Mouse (Mus musculus): ENCODE measurements around the gene Agbl1.

Agbl1 gene

DNA sequence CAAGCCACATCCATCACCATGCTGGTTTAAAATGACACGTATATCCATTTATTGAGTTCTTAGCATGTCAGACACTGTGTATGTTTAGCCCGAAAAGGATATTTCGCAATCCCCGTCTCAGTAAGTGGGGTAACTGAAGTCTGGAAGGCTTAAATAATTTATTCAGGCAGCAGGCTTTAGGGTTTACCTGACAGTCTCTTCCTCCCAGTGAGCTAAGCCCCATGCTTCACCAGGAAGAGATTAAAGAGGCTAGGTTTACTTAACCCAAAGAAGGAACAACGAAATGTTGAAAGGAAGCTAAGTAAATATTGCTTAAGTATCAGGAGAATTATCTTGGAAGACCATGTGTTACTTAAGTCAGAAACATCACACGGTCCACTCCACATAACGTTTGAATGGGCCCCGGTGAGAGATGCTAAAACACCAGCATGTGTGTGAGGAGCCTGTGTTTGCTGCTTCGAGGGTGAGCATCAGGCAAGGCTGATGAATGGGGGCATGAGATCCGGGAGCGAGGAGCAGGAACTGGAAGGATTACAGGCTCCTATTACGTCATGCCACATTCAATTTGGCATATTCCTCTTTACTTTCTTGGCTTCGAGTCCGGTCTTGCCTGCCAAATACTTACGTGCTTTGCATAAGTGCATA lies 162.7 kb downstream of the Agbl1 start:
- DNase-seq = peak in 1 of 2 experiments; percentile 32

GRCm38 (mm10) chr7:76392941-76393817 lies 163.5 kb downstream of the Agbl1 start:
- DNase-seq = peak; percentile 49 to 76

GRCm38 (mm10) chr7:76407930-76408557 lies 178.4 kb downstream of the Agbl1 start:
- no peak for DNase-seq

DNA sequence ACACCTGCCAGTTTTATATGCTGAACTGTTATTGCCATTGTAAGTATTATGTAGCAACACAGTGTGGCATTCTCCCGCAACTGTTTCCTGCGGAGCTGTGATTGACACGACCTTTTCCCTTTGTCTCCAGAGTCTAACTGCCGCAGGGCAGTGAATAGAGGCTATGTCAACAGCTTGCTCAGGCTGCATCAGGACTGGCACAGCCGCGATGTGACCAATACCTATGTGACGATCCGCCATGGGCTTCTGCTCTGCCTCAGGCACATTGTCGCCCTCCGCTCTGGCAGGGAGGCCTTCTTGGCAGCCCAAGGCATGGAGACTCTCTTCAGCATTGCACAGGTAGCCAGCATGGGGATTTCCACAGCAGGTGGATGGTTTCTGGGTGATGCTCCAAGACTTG lies 179.3 kb downstream of the Agbl1 start:
- DNase-seq = no peak

- DNase-seq = no peak
Observed at GRCm38 (mm10) chr7:76410403-76411180, 180.9 kb downstream of the Agbl1 start.

- no peak for DNase-seq
Observed at GRCm38 (mm10) chr7:76411933-76412587, 182.4 kb downstream of the Agbl1 start.

DNA sequence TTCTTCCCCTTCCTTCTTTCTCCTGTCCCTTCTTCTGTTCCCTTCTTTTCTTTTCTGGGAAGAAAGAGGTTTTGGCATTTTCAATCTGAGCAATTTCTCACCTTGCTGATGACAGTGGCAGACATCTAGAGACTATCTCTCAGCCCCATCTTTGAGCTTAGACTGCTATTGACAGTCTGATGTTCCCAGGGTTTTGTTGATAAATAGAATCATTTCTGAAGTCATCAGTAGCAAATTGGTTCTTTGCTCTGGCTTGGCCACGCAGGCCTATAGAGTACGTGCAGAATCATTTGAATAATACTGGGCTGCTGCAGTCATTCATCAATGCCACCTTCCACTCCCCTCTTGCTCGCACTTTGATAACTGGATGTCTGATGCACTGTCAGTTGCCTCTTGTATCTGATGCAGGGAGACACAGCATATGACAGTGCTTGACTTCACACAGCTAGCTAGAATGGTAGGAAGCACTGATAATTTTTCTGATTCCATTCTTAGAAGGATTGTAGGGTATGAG lies 186.5 kb downstream of the Agbl1 start:
- DNase-seq = no peak

DNA sequence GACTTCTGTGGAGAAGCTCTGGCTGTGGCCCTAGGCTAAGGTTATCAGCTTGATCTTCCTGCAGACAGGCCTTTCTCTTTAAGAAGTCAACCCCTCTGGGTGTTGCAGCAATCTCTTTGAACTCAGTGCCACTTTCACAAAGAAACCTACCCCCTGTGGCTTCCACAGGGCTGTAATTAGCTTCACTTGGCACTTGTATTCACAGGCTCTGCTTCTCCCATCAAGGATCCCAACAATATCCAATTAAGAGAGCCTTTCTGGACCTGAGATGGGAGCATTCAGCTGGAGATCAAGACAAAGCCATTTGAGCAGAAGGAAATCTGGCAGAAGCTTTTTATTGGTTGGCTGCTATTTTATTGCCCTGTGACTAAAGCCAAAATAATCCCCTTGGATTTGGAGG lies 208.9 kb downstream of the Agbl1 start:
- no peak for DNase-seq

DNA sequence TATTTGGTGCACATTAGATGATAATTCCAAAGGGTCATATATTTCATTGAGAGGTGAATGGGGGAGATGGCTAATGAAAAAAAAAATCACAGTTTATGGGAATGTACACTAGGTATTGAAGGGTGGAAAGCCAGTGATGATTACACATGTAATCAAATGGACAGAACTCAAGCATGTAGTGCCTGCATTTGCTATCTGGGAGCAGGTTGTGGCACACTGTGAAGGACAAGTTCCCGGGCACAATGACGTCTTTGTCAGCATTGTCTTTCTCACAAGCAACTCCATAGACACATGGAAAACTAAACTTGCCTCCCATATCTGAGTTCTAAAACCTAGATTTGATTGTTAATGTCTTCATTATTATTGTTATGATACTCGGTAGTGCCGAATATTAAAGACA lies 209.3 kb downstream of the Agbl1 start:
- DNase-seq = no peak

- DNase-seq = no peak
Observed at GRCm38 (mm10) chr7:76462361-76463001, 232.8 kb downstream of the Agbl1 start.

DNA sequence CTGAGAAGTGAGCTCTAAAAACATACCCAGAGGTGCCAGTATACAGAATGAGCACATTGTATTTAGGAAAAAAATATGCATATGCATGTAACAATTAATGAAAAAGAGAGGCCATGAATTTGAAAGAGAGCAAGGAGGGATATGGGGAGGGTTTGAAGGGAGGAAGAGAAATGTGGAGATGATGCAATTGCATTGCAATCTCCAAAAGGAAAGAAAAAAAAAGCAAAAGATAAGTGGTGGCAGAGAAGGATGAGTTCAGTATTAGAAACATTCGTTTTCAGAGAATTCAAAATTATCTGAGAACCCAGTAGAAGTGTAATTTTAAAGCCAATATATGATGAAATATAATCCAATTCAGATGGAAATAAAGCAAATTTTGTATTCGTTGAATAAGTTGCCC lies 236.7 kb downstream of the Agbl1 start:
- no peak for DNase-seq

DNA sequence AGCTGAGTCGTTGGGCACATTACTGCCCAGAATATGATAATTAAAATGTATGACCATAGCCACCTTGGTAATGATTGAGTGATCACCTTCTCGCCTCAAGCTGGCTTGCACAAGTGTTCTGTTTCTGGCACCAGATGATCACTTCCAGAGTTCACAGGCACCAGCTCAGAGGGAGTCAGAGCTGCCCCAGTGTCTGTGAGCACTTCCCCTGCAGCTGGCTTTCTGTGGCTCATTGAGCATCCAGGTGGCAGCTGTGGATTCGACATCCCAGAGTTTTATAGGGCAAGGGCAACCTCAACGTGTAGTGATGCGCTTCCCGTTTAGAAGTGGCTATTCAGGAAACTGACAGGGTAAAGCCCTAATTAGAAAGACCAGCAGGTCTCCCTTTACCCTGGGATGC lies 244.5 kb downstream of the Agbl1 start:
- no peak for DNase-seq

DNA sequence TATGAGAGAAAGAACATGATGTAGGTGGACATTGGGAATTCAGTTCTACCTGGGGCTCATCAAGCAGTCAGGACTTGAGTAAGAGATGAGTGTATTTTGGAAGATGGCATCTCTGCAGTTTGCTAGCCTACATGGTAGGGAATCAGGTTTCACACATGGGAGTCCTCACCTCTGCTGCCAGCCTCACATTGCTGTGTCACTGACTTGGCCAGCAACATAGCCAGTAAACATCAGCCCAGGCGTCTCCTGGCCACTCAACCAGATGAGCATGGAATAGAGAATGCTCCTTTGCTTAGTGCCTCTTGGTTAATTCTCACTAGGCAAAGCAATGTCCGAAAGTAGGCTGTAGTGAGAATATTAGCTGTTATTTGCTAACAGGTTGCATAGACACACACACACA lies 255.9 kb downstream of the Agbl1 start:
- no peak for DNase-seq

GRCm38 (mm10) chr7:76487519-76487918 lies 257.8 kb downstream of the Agbl1 start:
- DNase-seq = no peak

- no peak for DNase-seq
Observed at GRCm38 (mm10) chr7:76524291-76524690, 294.6 kb downstream of the Agbl1 start.

DNA sequence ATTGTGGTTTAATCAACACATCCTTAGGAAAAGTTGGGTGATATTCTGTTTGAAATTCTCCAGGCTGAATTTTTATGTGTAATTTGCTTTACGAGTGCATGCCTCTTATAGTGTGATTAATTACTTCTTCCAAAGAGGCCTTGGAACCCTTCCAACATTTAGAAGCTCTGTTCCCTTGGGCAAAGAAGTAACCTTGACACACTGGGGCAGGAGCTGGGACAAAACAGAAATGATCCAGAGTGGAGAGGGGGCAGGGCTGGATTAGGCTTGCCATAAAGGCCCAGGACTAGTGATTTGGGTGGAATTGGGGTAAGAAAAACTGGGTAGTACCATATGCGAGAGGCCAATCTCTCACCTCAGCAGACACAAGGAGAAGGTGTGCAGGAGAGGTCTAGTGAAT lies 316.8 kb downstream of the Agbl1 start:
- peak; percentile 32 to 50 for DNase-seq

GRCm38 (mm10) chr7:76547313-76547712 lies 317.6 kb downstream of the Agbl1 start:
- no peak for DNase-seq

DNA sequence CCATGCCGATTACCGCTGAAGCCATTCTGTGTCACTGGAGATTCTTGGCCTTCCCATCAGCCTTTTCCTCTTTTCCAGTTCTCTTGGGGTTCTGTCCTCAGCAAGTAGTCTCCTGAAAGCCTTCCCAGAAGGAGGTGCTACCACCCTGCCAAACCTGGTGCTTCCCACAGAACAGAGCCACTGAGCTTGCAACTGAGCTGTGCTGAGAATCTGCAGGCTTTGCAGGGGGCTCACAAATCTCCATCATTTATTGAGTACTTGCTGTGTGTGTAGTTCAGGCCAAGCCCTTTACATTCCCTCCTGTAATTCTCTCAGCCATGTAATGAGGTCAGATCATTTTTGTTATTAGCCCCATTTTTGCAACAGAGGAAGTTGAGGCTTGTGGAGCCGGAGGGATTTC lies 322.2 kb downstream of the Agbl1 start:
- no peak for DNase-seq

GRCm38 (mm10) chr7:76560564-76561258 lies 331.0 kb downstream of the Agbl1 start:
- peak in 1 of 2 experiments; percentile 19 for DNase-seq

GRCm38 (mm10) chr7:76562506-76562905 lies 332.8 kb downstream of the Agbl1 start:
- no peak for DNase-seq

GRCm38 (mm10) chr7:76594566-76595079 lies 364.9 kb downstream of the Agbl1 start:
- DNase-seq = no peak
